Mouse (Mus musculus): Measurements from ENCODE around the gene Olfr136. TPM values are rescaled to one million over a fixed set of nuclear protein-coding genes. Genes with fewer than 3 reads are reported as not detected.

Olfr136 gene
- not detected for polyA plus RNA-seq (2014; fragmentation: Illumina TruSeq; extraction: RNeasy Lipid Tissue Mini Kit (QIAGEN cat#74804); ENCODE audit: low read depth, low replicate concordance)

GRCm38 (mm10) chr17:38329531-38329930, at the start of gene Olfr136:
Gene Olfr136, plus strand, starts transcription at chr17:38329831.

GRCm38 (mm10) chr17:38307470-38307869, 22.2 kb upstream of the Olfr136 start, which contains the start of gene Olfr137:
Gene Olfr137, minus strand, starts transcription at chr17:38307570.

Other genes with a start within 250 kb of the Olfr136 start
- gene Olfr131, start 241.1 kb upstream of the Olfr136 start, polyA plus RNA-seq (2014; fragmentation: Illumina TruSeq; extraction: RNeasy Lipid Tissue Mini Kit (QIAGEN cat#74804); ENCODE audit: low read depth, low replicate concordance) = not detected
- not detected for gene Olfr132, start 195.3 kb upstream of the Olfr136 start, polyA plus RNA-seq (2014; fragmentation: Illumina TruSeq; extraction: RNeasy Lipid Tissue Mini Kit (QIAGEN cat#74804); ENCODE audit: low read depth, low replicate concordance)
- not detected for gene Olfr133, start 184.6 kb upstream of the Olfr136 start, polyA plus RNA-seq (2014; fragmentation: Illumina TruSeq; extraction: RNeasy Lipid Tissue Mini Kit (QIAGEN cat#74804); ENCODE audit: low read depth, low replicate concordance)
- gene Olfr134, start 158.4 kb upstream of the Olfr136 start, polyA plus RNA-seq (2014; fragmentation: Illumina TruSeq; extraction: RNeasy Lipid Tissue Mini Kit (QIAGEN cat#74804); ENCODE audit: low read depth, low replicate concordance) = not detected
- gene Olfr135, start 125.5 kb upstream of the Olfr136 start, polyA plus RNA-seq (2014; fragmentation: Illumina TruSeq; extraction: RNeasy Lipid Tissue Mini Kit (QIAGEN cat#74804); ENCODE audit: low read depth, low replicate concordance) = not detected
- not detected for gene Olfr138, start 68.8 kb upstream of the Olfr136 start, polyA plus RNA-seq (2014; fragmentation: Illumina TruSeq; extraction: RNeasy Lipid Tissue Mini Kit (QIAGEN cat#74804); ENCODE audit: low read depth, low replicate concordance)
- gene Olfr137, start 22.3 kb upstream of the Olfr136 start, polyA plus RNA-seq (2014; fragmentation: Illumina TruSeq; extraction: RNeasy Lipid Tissue Mini Kit (QIAGEN cat#74804); ENCODE audit: low read depth, low replicate concordance) = not detected
- not detected for gene Esp36, start 90.4 kb downstream of the Olfr136 start, polyA plus RNA-seq (2014; fragmentation: Illumina TruSeq; extraction: RNeasy Lipid Tissue Mini Kit (QIAGEN cat#74804); ENCODE audit: low read depth, low replicate concordance)
- not detected for gene Esp34, start 224.4 kb downstream of the Olfr136 start, polyA plus RNA-seq (2014; fragmentation: Illumina TruSeq; extraction: RNeasy Lipid Tissue Mini Kit (QIAGEN cat#74804); ENCODE audit: low read depth, low replicate concordance)